Mouse (Mus musculus) MEL (cell line): Measurements from ENCODE around the gene Rin2. TPM values are rescaled to one million over a fixed set of nuclear protein-coding genes. Genes with fewer than 3 reads are reported as not detected.

Experiments used
- DNase-seq: peaks from one replicate; pipeline ENCODE4 v3.0.0; 2011; ENCODE audit warnings: low read depth, low spot score
- H3K27ac ChIP-seq: 2 replicates; pipeline ENCODE4 v1.5.1; 2012; ENCODE audit warnings: low read depth, mild to moderate bottlenecking, control low read depth, low read length, moderate library complexity; ENCODE audit not compliant: control insufficient read depth
- H3K27me3 ChIP-seq, 2 experiments: fragments of 150-350 bp in 1 of 2; sonication (generic) in 1 of 2; 2 replicates each; pipeline ENCODE4 v1.6.1; 2012; ENCODE audit warnings: low read length in 2 of 2, mild to moderate bottlenecking in 2 of 2, improper control_type of control experiment in 1 of 2, moderate library complexity in 1 of 2; ENCODE audit not compliant: insufficient read depth in 2 of 2, control insufficient read depth in 1 of 2
- H3K36me3 ChIP-seq, 2 experiments: 2 replicates each; pipeline ENCODE4 v1.6.1; 2012 to 2014; ENCODE audit warnings: low read length in 2 of 2, improper control_type of control experiment in 1 of 2, inconsistent platforms in 1 of 2, mild to moderate bottlenecking in 1 of 2; ENCODE audit not compliant: insufficient read depth in 2 of 2, control insufficient read depth in 1 of 2
- H3K4me1 ChIP-seq, 2 experiments: fragments of 150-350 bp in 1 of 2; sonication (generic) in 1 of 2; 2 replicates each; pipeline ENCODE4 v1.6.1; 2012; ENCODE audit warnings: low read length in 2 of 2, improper control_type of control experiment in 1 of 2, mild to moderate bottlenecking in 1 of 2; ENCODE audit not compliant: insufficient read depth in 2 of 2, control insufficient read depth in 1 of 2
- H3K4me3 ChIP-seq, 2 experiments: fragments of 150-350 bp in 1 of 2; sonication (generic) in 1 of 2; 2 replicates each; pipeline ENCODE4 v1.5.1; 2012; ENCODE audit warnings: low read depth in 2 of 2, low read length in 2 of 2, mild to moderate bottlenecking in 2 of 2, moderate library complexity in 2 of 2, control low read depth in 1 of 2, improper control_type of control experiment in 1 of 2; ENCODE audit not compliant: control insufficient read depth in 1 of 2, insufficient read depth in 1 of 2
- H3K79me2 ChIP-seq: 2 replicates; pipeline ENCODE4 v1.6.1; 2012; ENCODE audit warnings: mild to moderate bottlenecking, low read length, moderate library complexity; ENCODE audit not compliant: control insufficient read depth, poor library complexity, insufficient read depth
- H3K9ac ChIP-seq: 2 replicates; pipeline ENCODE4 v1.6.1; 2012; ENCODE audit warnings: low read depth, mild to moderate bottlenecking, control low read depth, low read length, moderate library complexity; ENCODE audit not compliant: control insufficient read depth, poor library complexity, severe bottlenecking
- H3K9me3 ChIP-seq: fragments of 150-350 bp; sonication (generic); replicated peaks from 2 replicates; pipeline ENCODE4 v1.6.1; 2012; ENCODE audit warnings: mild to moderate bottlenecking, low read length, improper control_type of control experiment, moderate library complexity; ENCODE audit not compliant: insufficient read depth
- BHLHE40 ChIP-seq: IDR thresholded peaks from 2 replicates; pipeline ENCODE4 v1.6.1; 2012; ENCODE audit warnings: low read depth, mild to moderate bottlenecking, inconsistent platforms, low read length, improper control_type of control experiment, borderline replicate concordance
- CHD2 ChIP-seq: IDR thresholded peaks from 2 replicates; pipeline ENCODE4 v1.6.1; 2011; ENCODE audit warnings: low read length, improper control_type of control experiment
- CTCF ChIP-seq, 3 experiments: IDR thresholded peaks in 2 of 3; conservative IDR thresholded peaks in 1 of 3; 2 replicates each; pipeline ENCODE4 v1.5.1; 2011 to 2012; ENCODE audit warnings: low read length in 3 of 3, low read depth in 2 of 3, mild to moderate bottlenecking in 2 of 3, improper control_type of control experiment in 1 of 3, inconsistent platforms in 1 of 3, mixed read lengths in 1 of 3, moderate library complexity in 1 of 3; ENCODE audit not compliant: control insufficient read depth in 1 of 3, insufficient read depth in 1 of 3, poor library complexity in 1 of 3, severe bottlenecking in 1 of 3
- E2F4 ChIP-seq: IDR thresholded peaks from 2 replicates; pipeline ENCODE4 v1.6.1; 2011; ENCODE audit warnings: low read depth, low read length, improper control_type of control experiment, borderline replicate concordance
- ELF1 ChIP-seq: IDR thresholded peaks from 2 replicates; pipeline ENCODE4 v1.6.1; 2014; ENCODE audit warnings: low read depth, mild to moderate bottlenecking, inconsistent platforms, low read length, improper control_type of control experiment, moderate library complexity
- ETS1 ChIP-seq: IDR thresholded peaks from 2 replicates; pipeline ENCODE4 v1.6.1; 2012; ENCODE audit warnings: low read depth, mild to moderate bottlenecking, inconsistent platforms, low read length, improper control_type of control experiment, moderate library complexity
- GABPA ChIP-seq: IDR thresholded peaks from 2 replicates; pipeline ENCODE4 v1.6.1; 2012; ENCODE audit warnings: low read depth, mild to moderate bottlenecking, inconsistent platforms, low read length, improper control_type of control experiment, moderate library complexity
- GATA1 ChIP-seq: IDR thresholded peaks from 2 replicates; pipeline ENCODE4 v1.6.1; 2011; ENCODE audit warnings: low read depth, low read length, improper control_type of control experiment
- JUND ChIP-seq: IDR thresholded peaks from 2 replicates; pipeline ENCODE4 v1.6.1; 2011; ENCODE audit warnings: low read depth, mild to moderate bottlenecking, improper control_type of control experiment, low read length
- KAT2A ChIP-seq: conservative IDR thresholded peaks from 2 replicates; pipeline ENCODE4 v1.6.1; 2012; ENCODE audit warnings: low read depth, low read length, improper control_type of control experiment, inconsistent platforms
- MAFK ChIP-seq: IDR thresholded peaks from 2 replicates; pipeline ENCODE4 v1.6.1; 2011; ENCODE audit warnings: low read depth, mild to moderate bottlenecking, low read length, improper control_type of control experiment, borderline replicate concordance
- MAX ChIP-seq: IDR thresholded peaks from 2 replicates; pipeline ENCODE4 v1.6.1; 2011; ENCODE audit warnings: low read length, improper control_type of control experiment
- MAZ ChIP-seq: IDR thresholded peaks from 2 replicates; pipeline ENCODE4 v1.6.1; 2012; ENCODE audit warnings: low read depth, mild to moderate bottlenecking, inconsistent platforms, low read length, improper control_type of control experiment
- MXI1 ChIP-seq: IDR thresholded peaks from 2 replicates; pipeline ENCODE4 v1.6.1; 2011; ENCODE audit warnings: mild to moderate bottlenecking, low read depth, low read length, improper control_type of control experiment
- MYB ChIP-seq: IDR thresholded peaks from 2 replicates; pipeline ENCODE4 v1.6.1; 2011; ENCODE audit warnings: mild to moderate bottlenecking, low read depth, low read length, improper control_type of control experiment
- MYC ChIP-seq: IDR thresholded peaks from 2 replicates; pipeline ENCODE4 v1.6.1; 2011; ENCODE audit warnings: low read depth, mild to moderate bottlenecking, low read length, improper control_type of control experiment, moderate library complexity
- NRF1 ChIP-seq: IDR thresholded peaks from 2 replicates; pipeline ENCODE4 v1.6.1; 2014; ENCODE audit warnings: low read depth, mild to moderate bottlenecking, inconsistent platforms, low read length, improper control_type of control experiment, moderate library complexity; ENCODE audit not compliant: poor library complexity, insufficient read depth, severe bottlenecking
- POLR2A ChIP-seq, 2 experiments: IDR thresholded peaks; 2 replicates each; pipeline ENCODE4 v1.6.1; 2011 to 2012; ENCODE audit warnings: low read length in 2 of 2, mild to moderate bottlenecking in 2 of 2, control low read depth in 1 of 2, improper control_type of control experiment in 1 of 2, low read depth in 1 of 2, moderate library complexity in 1 of 2; ENCODE audit not compliant: control insufficient read depth in 1 of 2, insufficient read depth in 1 of 2, poor library complexity in 1 of 2
- POLR2AphosphoS2 ChIP-seq: IDR thresholded peaks from 2 replicates; pipeline ENCODE4 v1.6.1; 2011; ENCODE audit warnings: low read length, improper control_type of control experiment
- TAL1 ChIP-seq: IDR thresholded peaks from 2 replicates; pipeline ENCODE4 v1.6.1; 2012; ENCODE audit warnings: mild to moderate bottlenecking, inconsistent platforms, low read length, moderate library complexity, mixed read lengths
- UBTF ChIP-seq: IDR thresholded peaks from 2 replicates; pipeline ENCODE4 v1.6.1; 2012; ENCODE audit warnings: low read depth, mild to moderate bottlenecking, inconsistent platforms, low read length, improper control_type of control experiment, moderate library complexity, borderline replicate concordance; ENCODE audit not compliant: insufficient read depth
- USF1 ChIP-seq: IDR thresholded peaks from 2 replicates; pipeline ENCODE4 v1.6.1; 2014; ENCODE audit warnings: low read depth, mild to moderate bottlenecking, inconsistent platforms, low read length, improper control_type of control experiment, moderate library complexity
- ZC3H11A ChIP-seq: IDR thresholded peaks from 2 replicates; pipeline ENCODE4 v1.6.1; 2012; ENCODE audit warnings: low read depth, mild to moderate bottlenecking, inconsistent platforms, low read length, improper control_type of control experiment
- ZKSCAN1 ChIP-seq: IDR thresholded peaks from 2 replicates; pipeline ENCODE4 v1.6.1; 2012; ENCODE audit warnings: low read depth, mild to moderate bottlenecking, inconsistent platforms, low read length, improper control_type of control experiment, moderate library complexity
- ZMIZ1 ChIP-seq: IDR thresholded peaks from 2 replicates; pipeline ENCODE4 v1.6.1; 2012; ENCODE audit warnings: low read depth, mild to moderate bottlenecking, inconsistent platforms, low read length, improper control_type of control experiment, moderate library complexity
- ZNF384 ChIP-seq: IDR thresholded peaks from 2 replicates; pipeline ENCODE4 v1.6.1; 2012; ENCODE audit warnings: low read depth, mild to moderate bottlenecking, inconsistent platforms, low read length, improper control_type of control experiment
- polyA plus RNA-seq, 2 experiments: library from polyadenylated mRNA; stranded (reverse) in 1 of 2; unstranded in 1 of 2; fragments of >175 nt in 1 of 2; fragments of >200 nt in 1 of 2; gene quantifications; 2 replicates each; pipeline versions ENCODE4 v1.2.1 to v1.2.4; 2012; ENCODE audit warnings: low replicate concordance in 2 of 2, low read depth in 1 of 2; ENCODE audit not compliant: insufficient read length in 2 of 2, insufficient read depth in 1 of 2, missing spikeins in 1 of 2
- total RNA-seq: library from RNA; depleted of rRNA; stranded (reverse); fragments of 300-350 nt; gene quantifications from 2 replicates; pipeline ENCODE4 v1.2.3, GENCODE M21; 2012

Rin2 gene
- total and polyA plus RNA-seq, 3 experiments = 0.01 TPM; not detected in 2

DNA sequence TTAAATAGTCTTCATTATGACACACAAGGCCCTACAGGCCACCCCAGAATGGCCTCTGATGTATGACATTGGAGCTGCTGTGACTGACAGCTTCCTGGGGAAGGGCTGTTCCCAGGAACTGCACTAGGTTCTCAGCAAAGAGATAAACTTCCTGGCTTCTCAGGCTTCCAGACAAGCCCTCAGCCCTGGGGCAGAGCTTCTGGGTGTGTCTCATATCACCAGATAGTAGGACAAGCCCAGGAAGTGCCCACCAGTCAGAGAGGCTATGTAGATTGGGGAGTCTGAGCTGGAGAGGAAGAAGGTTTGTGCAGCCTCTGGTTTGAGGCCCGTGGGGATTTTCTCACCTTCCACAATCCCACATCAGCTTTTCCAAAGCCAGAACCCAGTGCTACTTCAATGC is 122.8 kb downstream of the Rin2 start:
- Histone ChIP-seq H3K9ac (no peak overlapping the region), H3K36me3 (no peaks in the 10 kb centered on the region), H3K4me1 (no peaks in the 10 kb centered on the region), H3K79me2 (no peaks in the 10 kb centered on the region), H3K27me3 (no peaks in the 10 kb centered on the region), H3K4me3 (no peak overlapping the region), H3K9me3 (no peaks in the 10 kb centered on the region), H3K27ac (no peak overlapping the region)
- DNase-seq = peak; percentile 5
- TF ChIP-seq ZMIZ1 (no peak), POLR2AphosphoS2 (no peak), POLR2A (IDR thresholded peaks at IDR 0.05; ENCODE audit: control insufficient read depth in 1 of 2, insufficient read depth in 1 of 2, low read depth in 1 of 2, low read length in 2 of 2, poor library complexity in 1 of 2) (no peak), CTCF (IDR thresholded peaks at IDR 0.05 in 2 of 3, conservative IDR thresholded peaks at IDR 0.05 in 1 of 3; ENCODE audit: control insufficient read depth in 1 of 3, insufficient read depth in 1 of 3, low read depth in 2 of 3, low read length in 3 of 3, poor library complexity in 1 of 3, severe bottlenecking in 1 of 3) (no peak), JUND (no peak), UBTF (no peak), MAFK (no peak), CHD2 (no peak), BHLHE40 (no peak), GATA1 (no peak), ETS1 (no peak), E2F4 (no peak), KAT2A (no peak), ZC3H11A (no peak)

- TF ChIP-seq ZKSCAN1 = no peak
- TF ChIP-seq NRF1 = no peak
- no peak for TF ChIP-seq ZC3H11A
- no peak for TF ChIP-seq MYC
- no peak for TF ChIP-seq MYB
- no peak for TF ChIP-seq MAZ
- no peak for TF ChIP-seq MAFK
- no peak for TF ChIP-seq TAL1
- no peak for TF ChIP-seq UBTF
- no peak for TF ChIP-seq BHLHE40
- no peak for TF ChIP-seq GABPA
- no peak for TF ChIP-seq CHD2
- TF ChIP-seq MAX = no peak
- no peak for TF ChIP-seq ELF1
- no peak for TF ChIP-seq POLR2A (IDR thresholded peaks at IDR 0.05; ENCODE audit: control insufficient read depth in 1 of 2, insufficient read depth in 1 of 2, low read depth in 1 of 2, low read length in 2 of 2, poor library complexity in 1 of 2)
- TF ChIP-seq USF1 = no peak
- no peak for TF ChIP-seq MXI1
- TF ChIP-seq ZNF384 = no peak
- no peak for TF ChIP-seq ETS1
- H3K9me3 ChIP-seq = no peaks in the 10 kb centered on the region
- no peak overlapping the region for H3K4me3 ChIP-seq
- H3K36me3 ChIP-seq = no peaks in the 10 kb centered on the region
- H3K9ac ChIP-seq = no peak overlapping the region
- DNase-seq = no peak
- H3K27ac ChIP-seq = no peak overlapping the region
- no peaks in the 10 kb centered on the region for H3K27me3 ChIP-seq
- H3K79me2 ChIP-seq = no peaks in the 10 kb centered on the region
- H3K4me1 ChIP-seq = no peaks in the 10 kb centered on the region
Observed at GRCm38 (mm10) chr2:145798954-145799353, 123.9 kb downstream of the Rin2 start.
